Mouse (Mus musculus): ENCODE data around the gene Rpl7a.
"Not testable (repeated sequence)": the region's sequence is repeated elsewhere in the genome, so short reads cannot be mapped to it uniquely, and the experiment has no call there.

Gene Rpl7a

GRCm38 (mm10) chr2:26910124-26910993 is at the start of gene Rpl7a, which contains the start of gene Med22:
Gene Rpl7a (plus strand): TSS chr2:26910764.
Gene Med22 (minus strand): TSS chr2:26910677.
- DNase-seq (ENCODE audit: inconsistent age in 2 of 2, low spot score in 1 of 2) = peak; percentile 99 to 100

- no peak for DNase-seq (ENCODE audit: inconsistent age in 2 of 2, low spot score in 1 of 2)
These were observed 47.7 kb upstream of the Rpl7a start for GRCm38 (mm10) chr2:26862856-26863255.

- DNase-seq (ENCODE audit: inconsistent age in 2 of 2, low spot score in 1 of 2) = no peak
These were observed 45.7 kb upstream of the Rpl7a start, which contains the start of gene Abo for GRCm38 (mm10) chr2:26864879-26865278. Gene Abo (minus strand): TSS chr2:26864979.

- DNase-seq (ENCODE audit: inconsistent age in 2 of 2, low spot score in 1 of 2) = no peak
These were observed 39.9 kb upstream of the Rpl7a start for GRCm38 (mm10) chr2:26870666-26871065.

- DNase-seq (ENCODE audit: inconsistent age in 2 of 2, low spot score in 1 of 2) = no peak
These were observed 32.0 kb upstream of the Rpl7a start for GRCm38 (mm10) chr2:26878571-26878970.

- DNase-seq (ENCODE audit: inconsistent age in 2 of 2, low spot score in 1 of 2) = not testable (repeated sequence)
These were observed 25.0 kb upstream of the Rpl7a start for GRCm38 (mm10) chr2:26885541-26885940.

- DNase-seq (ENCODE audit: inconsistent age in 2 of 2, low spot score in 1 of 2) = not testable (repeated sequence)
These were observed 24.4 kb upstream of the Rpl7a start for GRCm38 (mm10) chr2:26886170-26886569.

GRCm38 (mm10) chr2:26895898-26896297 is 14.7 kb upstream of the Rpl7a start:
- DNase-seq (ENCODE audit: inconsistent age in 2 of 2, low spot score in 1 of 2) = no peak

GRCm38 (mm10) chr2:26900731-26901130 is 9.8 kb upstream of the Rpl7a start:
- no peak for DNase-seq (ENCODE audit: inconsistent age in 2 of 2, low spot score in 1 of 2)

GRCm38 (mm10) chr2:26901834-26902400 is 8.6 kb upstream of the Rpl7a start:
- peak in 1 of 2 experiments; percentile 31 for DNase-seq (ENCODE audit: inconsistent age in 2 of 2, low spot score in 1 of 2)

- DNase-seq (ENCODE audit: inconsistent age in 2 of 2, low spot score in 1 of 2) = peak; percentile 97 to 99
These were observed 7.9 kb upstream of the Rpl7a start, which contains the start of gene Surf6 for GRCm38 (mm10) chr2:26902467-26903220. Gene Surf6 (minus strand): TSS chr2:26902879.

GRCm38 (mm10) chr2:26903311-26903710 is 7.3 kb upstream of the Rpl7a start:
- DNase-seq (ENCODE audit: inconsistent age in 2 of 2, low spot score in 1 of 2) = no peak

GRCm38 (mm10) chr2:26905936-26906335 is 4.6 kb upstream of the Rpl7a start:
- DNase-seq (ENCODE audit: inconsistent age in 2 of 2, low spot score in 1 of 2) = peak in 1 of 2 experiments; percentile 6

- no peak for DNase-seq (ENCODE audit: inconsistent age in 2 of 2, low spot score in 1 of 2)
These were observed 4.1 kb upstream of the Rpl7a start for GRCm38 (mm10) chr2:26906431-26906830.

- peak; percentile 69 to 83 for DNase-seq (ENCODE audit: inconsistent age in 2 of 2, low spot score in 1 of 2)
These were observed 3.5 kb upstream of the Rpl7a start for GRCm38 (mm10) chr2:26907109-26907508.

- DNase-seq (ENCODE audit: inconsistent age in 2 of 2, low spot score in 1 of 2) = peak; percentile 15 to 50
These were observed 1.7 kb upstream of the Rpl7a start for GRCm38 (mm10) chr2:26908710-26909386.

- DNase-seq (ENCODE audit: inconsistent age in 2 of 2, low spot score in 1 of 2) = peak in 1 of 2 experiments; percentile 38
These were observed 1.2 kb upstream of the Rpl7a start for GRCm38 (mm10) chr2:26909387-26909784.

GRCm38 (mm10) chr2:26910994-26911765 is 616 bp downstream of the Rpl7a start:
- DNase-seq (ENCODE audit: inconsistent age in 2 of 2, low spot score in 1 of 2) = peak in 1 of 2 experiments; percentile 76

- peak in 1 of 2 experiments; percentile 55 for DNase-seq (ENCODE audit: inconsistent age in 2 of 2, low spot score in 1 of 2)
These were observed 1.7 kb downstream of the Rpl7a start for GRCm38 (mm10) chr2:26912253-26912770.
